Mouse (Mus musculus) midbrain, postnatal 0 days (tissue): ENCODE results near the gene Pdhb. TPM values are rescaled to one million over a fixed set of nuclear protein-coding genes. Genes with fewer than 3 reads are reported as not detected.

Source experiments
- ATAC-seq: fragments of 200-750 bp; cut with Nextera tagmentation; 2 replicates; pipeline ENCODE4 v1.8.0; 2017; ENCODE audit warnings: moderate number of reproducible peaks, mild to moderate bottlenecking, moderate TSS enrichment, moderate library complexity; ENCODE audit not compliant: low FRiP score
- DNase-seq: peaks from one replicate; pipeline ENCODE4 v3.0.0-alpha.2; 2015; ENCODE audit warnings: low spot score
- H3K27ac ChIP-seq: fragments of 300-500 bp; sonication (generic); 2 replicates; pipeline ENCODE4 v1.5.1; 2014; ENCODE audit warnings: low read depth, mild to moderate bottlenecking, low read length, mixed read lengths
- H3K27me3 ChIP-seq: fragments of 300-500 bp; sonication (generic); 2 replicates; pipeline ENCODE4 v1.6.1; 2014; ENCODE audit warnings: low read length, control low read depth, mixed read lengths; ENCODE audit not compliant: insufficient read depth
- H3K36me3 ChIP-seq: fragments of 300-500 bp; sonication (generic); 2 replicates; pipeline ENCODE4 v1.6.1; 2014; ENCODE audit warnings: low read length, control low read depth, mixed read lengths; ENCODE audit not compliant: insufficient read depth
- H3K4me1 ChIP-seq: fragments of 300-500 bp; sonication (generic); 2 replicates; pipeline ENCODE4 v1.6.1; 2014; ENCODE audit warnings: mild to moderate bottlenecking, control low read depth, antibody characterized with exemption, low read length, mixed read lengths; ENCODE audit not compliant: insufficient read depth
- H3K4me2 ChIP-seq: fragments of 300-500 bp; sonication (generic); 2 replicates; pipeline ENCODE4 v1.6.1; 2014; ENCODE audit warnings: low read depth, mild to moderate bottlenecking, low read length, mixed read lengths; ENCODE audit not compliant: poor library complexity, severe bottlenecking
- H3K4me3 ChIP-seq: fragments of 300-500 bp; sonication (generic); 2 replicates; pipeline ENCODE4 v1.5.1; 2014; ENCODE audit warnings: low read depth, mild to moderate bottlenecking, low read length, moderate library complexity
- H3K9ac ChIP-seq: fragments of 300-500 bp; sonication (generic); replicated peaks from 2 replicates; pipeline ENCODE4 v1.6.1; 2014; ENCODE audit warnings: mild to moderate bottlenecking, low read length, moderate library complexity, mixed read lengths; ENCODE audit not compliant: poor library complexity, severe bottlenecking
- H3K9me3 ChIP-seq: fragments of 300-500 bp; sonication (generic); 2 replicates; pipeline ENCODE4 v1.6.1; 2016; ENCODE audit warnings: low read length, control low read depth
- CTCF ChIP-seq: IDR thresholded peaks from 2 replicates; pipeline ENCODE4 v1.5.1; 2016; ENCODE audit warnings: antibody characterized with exemption, mild to moderate bottlenecking
- WGBS: fragments of 180-500 bp; shearing (Covaris S2); extraction: QIAGEN DNeasy Blood & Tissue Kit; methylation state at CpG from one replicate; pipeline ENCODE4 v1.1.7; 2014; 5-methylcytosine and 5-hydroxymethylcytosine counted together
- polyA plus RNA-seq: library from polyadenylated mRNA; unstranded; fragments of >200 nt; fragmentation: Nextera tagmentation; extraction: Ambion mirVana; gene quantifications from 2 replicates; pipeline ENCODE4 v1.2.1, GENCODE M21; 2015
- total RNA-seq: library from RNA; depleted of rRNA; stranded (reverse); fragments of >200 nt; gene quantifications from 2 replicates; pipeline ENCODE4 v1.2.3, GENCODE M21; 2014

Gene Pdhb
- total and polyA plus RNA-seq, 2 experiments from 2014 or later = 153 to 256 TPM

DNA sequence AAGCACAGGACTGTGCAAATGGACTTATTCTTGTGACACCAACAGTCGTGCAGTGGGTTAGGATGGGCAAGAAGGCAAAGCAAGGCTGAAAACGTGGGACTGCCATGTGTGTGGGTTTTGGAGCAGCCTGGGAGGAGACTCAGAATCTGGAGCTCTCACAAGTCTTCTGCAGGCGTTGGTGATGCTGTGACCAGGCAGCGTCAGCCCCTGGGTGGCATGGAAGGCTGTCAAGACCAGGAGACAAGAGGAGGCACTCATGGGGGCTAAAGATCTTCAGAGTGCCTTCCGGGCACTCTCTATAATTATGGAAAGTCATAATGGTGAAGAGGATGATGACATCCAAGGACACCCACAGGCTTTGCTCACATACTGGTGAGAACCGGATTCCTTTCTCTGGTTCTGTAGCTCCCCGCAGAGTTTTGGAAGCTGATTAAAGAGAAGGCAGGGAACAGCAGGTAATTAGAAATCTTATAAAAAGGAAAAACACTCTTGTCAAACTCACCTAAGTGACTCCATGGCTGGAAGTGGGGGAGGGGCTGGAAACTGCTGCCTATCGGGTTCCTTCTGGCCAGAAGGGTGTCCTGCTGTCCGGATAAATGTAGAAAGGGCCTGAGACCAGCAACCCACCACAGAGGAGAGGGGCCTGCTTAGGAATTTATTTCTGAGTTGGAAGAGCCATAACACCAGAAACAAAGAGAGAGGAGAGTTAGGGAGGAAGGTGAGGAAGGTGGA is 33.5 kb upstream of the Pdhb start:
- 56% methylated on average over 9 of the region's 9 CpGs for WGBS
- no peak for DNase-seq
- no peak for TF ChIP-seq CTCF

DNA sequence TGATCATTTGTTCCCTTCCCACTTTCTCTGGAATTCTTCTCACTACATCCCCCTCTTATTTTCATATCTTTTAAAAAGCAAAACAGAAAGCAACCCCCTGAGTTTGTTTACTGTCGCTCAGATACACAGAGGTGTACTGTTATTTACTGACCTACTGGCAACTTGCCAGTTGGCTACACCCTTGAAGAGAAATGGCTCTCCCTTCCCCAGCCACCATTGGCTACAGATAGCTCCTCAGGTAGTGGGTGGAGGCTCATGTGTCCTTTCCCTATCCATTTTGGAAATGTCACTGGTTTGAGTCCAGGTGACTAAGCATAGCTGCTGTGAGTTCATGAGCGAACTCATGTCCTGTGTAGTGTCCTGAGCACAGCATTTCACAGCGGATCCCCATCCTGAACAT is 28.9 kb upstream of the Pdhb start:
- WGBS = 85% methylated on average over 3 of the region's 3 CpGs
- Histone ChIP-seq H3K36me3 (no peaks in the 10 kb centered on the region), H3K27me3 (no peaks in the 10 kb centered on the region)

More for the DNA sequence above, 33.5 kb upstream of the Pdhb start:
- H3K4me3 ChIP-seq = no peak overlapping the region
- no peak overlapping the region for H3K9ac ChIP-seq
- H3K4me2 ChIP-seq = no peak overlapping the region
- H3K27me3 ChIP-seq = no peaks in the 10 kb centered on the region
- no peaks in the 10 kb centered on the region for H3K4me1 ChIP-seq
- H3K9me3 ChIP-seq = no peaks in the 10 kb centered on the region
- H3K36me3 ChIP-seq = no peaks in the 10 kb centered on the region
- ATAC-seq = no peak
- H3K27ac ChIP-seq = no peak overlapping the region

GRCm38 (mm10) chr14:8200769-8201168 is 27.9 kb upstream of the Pdhb start:
- DNase-seq (no peak), ATAC-seq (no peak)
- H3K4me1 ChIP-seq = no peaks in the 10 kb centered on the region
- no peaks in the 10 kb centered on the region for H3K27me3 ChIP-seq
- no peak overlapping the region for H3K9ac ChIP-seq
- H3K27ac ChIP-seq = no peak overlapping the region
- H3K4me3 ChIP-seq = no peak overlapping the region
- no peaks in the 10 kb centered on the region for H3K36me3 ChIP-seq
- no peaks in the 10 kb centered on the region for H3K9me3 ChIP-seq
- no peak overlapping the region for H3K4me2 ChIP-seq
- 71% methylated on average over 5 of the region's 5 CpGs for whole genome bisulfite sequencing
- no peak for TF ChIP-seq CTCF

More for the DNA sequence above, 28.9 kb upstream of the Pdhb start:
- no peaks in the 10 kb centered on the region for H3K4me1 ChIP-seq
- TF ChIP-seq CTCF = no peak
- H3K27ac ChIP-seq = no peak overlapping the region
- no peak overlapping the region for H3K4me2 ChIP-seq
- H3K4me3 ChIP-seq = no peak overlapping the region
- H3K9ac ChIP-seq = no peak overlapping the region
- no peaks in the 10 kb centered on the region for H3K9me3 ChIP-seq
- DNase-seq (no peak), ATAC-seq (no peak)

DNA sequence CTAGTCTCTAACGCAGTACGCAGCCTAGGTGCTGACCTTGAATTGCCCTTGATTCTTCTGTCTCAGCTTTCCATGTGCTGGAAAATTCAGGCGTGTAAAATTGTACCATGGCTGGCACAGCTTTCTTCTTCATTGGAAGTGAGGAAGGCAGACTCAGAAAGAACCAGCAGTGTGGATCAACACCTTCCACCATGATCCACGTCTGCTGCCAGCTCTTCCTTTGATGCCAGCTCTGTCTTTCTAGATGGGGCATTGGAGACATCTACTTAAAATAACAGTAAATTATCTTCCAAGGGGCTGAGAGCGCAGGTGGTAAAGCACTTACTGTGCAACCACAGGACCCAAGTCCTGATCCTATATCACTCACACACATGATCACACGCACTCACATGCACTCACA is 19.9 kb upstream of the Pdhb start:
- ATAC-seq (no peak), DNase-seq (no peak)
- H3K27ac ChIP-seq = no peak overlapping the region
- 90% methylated on average over 6 of the region's 6 CpGs for WGBS
- H3K9me3 ChIP-seq = no peaks in the 10 kb centered on the region
- H3K4me1 ChIP-seq = no peaks in the 10 kb centered on the region
- H3K4me2 ChIP-seq = no peak overlapping the region
- no peak overlapping the region for H3K4me3 ChIP-seq
- no peaks in the 10 kb centered on the region for H3K27me3 ChIP-seq
- TF ChIP-seq CTCF = no peak
- H3K36me3 ChIP-seq = no peaks in the 10 kb centered on the region
- no peak overlapping the region for H3K9ac ChIP-seq

- DNase-seq = no peak
- H3K9me3 ChIP-seq = no peaks in the 10 kb centered on the region
- TF ChIP-seq CTCF = no peak
- H3K4me1 ChIP-seq = no peaks in the 10 kb centered on the region
- no peak for ATAC-seq
- 64% methylated on average over 12 of the region's 12 CpGs for WGBS
- no peaks in the 10 kb centered on the region for H3K36me3 ChIP-seq
- no peak overlapping the region for H3K9ac ChIP-seq
- H3K4me3 ChIP-seq = no peak overlapping the region
- H3K27ac ChIP-seq = no peak overlapping the region
- H3K27me3 ChIP-seq = no peaks in the 10 kb centered on the region
- H3K4me2 ChIP-seq = no peak overlapping the region
Observed at GRCm38 (mm10) chr14:8191331-8191965, 18.6 kb upstream of the Pdhb start.

GRCm38 (mm10) chr14:8190556-8190955 is 17.7 kb upstream of the Pdhb start:
- WGBS = 89% methylated on average over 3 of the region's 3 CpGs
- no peak for TF ChIP-seq CTCF
- no peaks in the 10 kb centered on the region for H3K36me3 ChIP-seq
- H3K9ac ChIP-seq = no peak overlapping the region
- H3K4me2 ChIP-seq = no peak overlapping the region
- ATAC-seq (no peak), DNase-seq (no peak)
- no peaks in the 10 kb centered on the region for H3K27me3 ChIP-seq
- H3K27ac ChIP-seq = no peak overlapping the region
- H3K4me1 ChIP-seq = no peaks in the 10 kb centered on the region
- H3K4me3 ChIP-seq = no peak overlapping the region
- no peaks in the 10 kb centered on the region for H3K9me3 ChIP-seq
